Mouse (Mus musculus) heart, postnatal 36 days (tissue): ENCODE measurements around the gene Metap2. TPM values are rescaled to one million over a fixed set of nuclear protein-coding genes. Genes with fewer than 3 reads are reported as not detected.

ENCODE experiments used
- DNase-seq, 2 experiments: peaks; one replicate each; pipeline ENCODE4 v3.0.0; 2021 to 2022
- intact Hi-C: fragments of 180-260 bp; cut with DNase I; formaldehyde crosslinking; loops from one replicate; pipeline ENCODE4 v1.15.1; 2025
- total RNA-seq, 2 experiments: library from RNA; stranded (reverse); gene quantifications; 2 replicates each; pipeline ENCODE4 v1.2.3; 2021

Metap2 gene
- total RNA-seq, 2 experiments from 2014 or later = 127 to 131 TPM

DNA sequence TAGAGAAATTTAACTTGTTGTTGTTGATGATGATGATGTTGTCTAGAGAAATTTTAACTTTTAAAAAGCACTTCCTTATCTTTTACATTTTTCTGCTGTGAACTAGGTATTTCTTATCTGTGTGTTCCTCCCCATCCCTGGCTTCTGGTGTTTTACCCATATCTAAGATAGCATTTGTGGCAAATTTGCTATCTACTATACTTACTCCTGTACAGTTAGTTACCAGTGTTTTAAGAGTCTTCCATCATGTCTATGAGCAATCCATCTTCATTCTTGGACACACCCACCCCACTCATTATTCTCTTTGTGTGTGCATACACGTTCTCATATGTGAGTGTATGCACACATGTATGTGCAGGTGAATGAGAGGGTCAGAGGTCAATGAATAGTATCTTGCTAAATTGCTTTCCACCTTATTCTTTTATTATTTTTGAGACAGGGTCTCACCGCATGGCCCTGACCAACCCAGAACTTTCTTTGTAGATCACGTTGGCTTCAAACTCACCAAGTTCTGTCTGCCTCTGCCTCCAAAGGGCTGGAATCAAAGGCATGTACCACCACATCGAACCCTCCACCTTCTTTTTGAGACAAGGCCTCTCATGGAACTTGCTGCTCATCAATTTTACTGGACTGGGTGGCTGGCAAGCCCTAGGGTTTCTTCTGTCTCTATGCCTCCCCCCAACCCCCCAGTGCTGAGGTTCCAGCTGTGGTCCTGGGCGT is 15.4 kb upstream of the Metap2 start:
- DNase-seq = no peak
- intact Hi-C loops = no loop called here

DNA sequence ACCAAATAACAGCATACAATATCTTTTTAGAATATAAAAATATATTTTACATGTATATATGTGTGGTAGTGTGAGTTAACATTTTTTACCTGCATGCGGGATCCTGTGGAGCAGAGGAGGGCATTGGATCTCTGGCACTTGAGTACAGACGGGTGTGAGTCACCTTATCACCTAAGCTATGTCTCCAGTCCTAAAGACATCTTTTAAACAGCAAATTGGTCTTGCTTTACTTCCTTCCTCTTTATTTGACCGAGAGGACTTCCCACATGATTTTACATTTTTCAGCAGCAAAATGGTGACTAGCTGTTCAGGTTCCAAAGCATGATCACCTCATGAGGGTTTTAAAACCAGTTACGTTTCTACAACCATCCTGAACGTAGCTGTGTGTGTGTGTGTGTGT is 14.4 kb upstream of the Metap2 start:
- no peak for DNase-seq
- intact Hi-C loops = no loop called here

DNA sequence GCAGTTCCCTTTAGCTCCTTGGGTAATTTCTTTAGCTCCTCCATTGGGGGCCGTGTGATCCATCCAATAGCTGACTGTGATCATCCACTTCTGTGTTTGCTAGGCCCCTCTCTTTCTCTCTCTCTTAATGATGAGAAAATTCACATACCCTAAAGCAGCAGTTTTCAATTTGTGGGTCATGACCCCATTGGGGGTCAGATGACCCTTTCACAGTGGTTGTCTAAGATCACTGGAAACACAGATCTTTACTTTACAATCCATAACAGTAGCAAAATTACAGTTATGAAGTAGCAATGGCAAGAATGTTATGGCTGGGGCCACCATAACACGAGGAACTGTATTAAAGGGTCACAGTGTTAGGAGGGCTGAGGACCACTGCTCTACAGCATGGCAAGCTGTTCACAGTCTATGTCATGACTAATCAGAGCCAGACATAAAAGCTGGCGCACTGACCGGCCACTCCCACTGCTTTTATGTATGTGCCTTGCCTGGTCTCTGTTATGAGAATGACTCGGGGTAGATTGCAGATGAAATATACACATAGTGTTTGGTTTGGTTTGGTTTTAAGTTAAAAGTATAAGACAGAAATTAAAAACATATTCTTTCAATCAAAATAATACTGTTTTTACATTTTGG is 13.0 kb upstream of the Metap2 start:
- DNase-seq = no peak
- intact Hi-C loops = no loop called here

DNA sequence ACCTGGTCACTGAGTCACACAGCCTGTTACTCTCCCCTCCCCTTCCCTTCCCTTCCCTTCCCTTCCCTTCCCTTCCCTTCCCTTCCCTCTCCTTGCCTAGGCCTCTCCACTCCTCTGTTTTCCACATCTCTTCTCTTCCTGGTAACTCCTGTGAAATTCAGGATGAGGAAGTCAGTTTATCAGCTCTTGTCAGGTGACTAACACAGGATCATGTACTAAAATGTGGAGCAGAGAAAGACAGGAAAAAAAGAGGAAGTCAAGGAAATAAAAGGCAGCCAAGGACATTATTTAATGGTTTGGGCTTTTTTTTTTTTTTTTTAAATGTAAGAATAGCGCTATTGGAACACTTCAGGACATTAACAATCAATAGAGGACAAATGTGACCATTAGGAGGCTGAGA is 12.1 kb upstream of the Metap2 start:
- intact Hi-C loops = no loop called here
- no peak for DNase-seq

DNA sequence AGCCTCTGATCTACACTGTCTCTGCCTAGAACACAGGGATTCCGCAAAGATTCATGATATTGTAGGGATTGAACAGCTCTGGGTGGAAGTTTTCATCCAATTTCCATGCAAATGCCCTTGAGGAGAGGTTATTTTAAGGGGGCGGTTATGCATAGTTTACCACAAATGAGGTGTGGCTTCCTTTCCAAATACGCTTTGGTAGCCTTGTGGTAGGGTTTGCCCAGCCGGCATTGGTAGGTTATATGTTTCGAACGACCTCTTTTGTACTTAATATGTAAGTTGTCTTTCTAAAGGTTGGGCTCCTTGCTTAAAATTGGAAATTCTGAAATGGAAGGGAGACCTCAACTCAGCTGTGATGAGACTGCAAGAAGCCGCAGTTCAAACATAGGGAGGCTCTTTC is 11.6 kb upstream of the Metap2 start:
- DNase-seq = no peak
- intact Hi-C loops = no loop called here

GRCm38 (mm10) chr10:93907376-93907775 is 10.5 kb upstream of the Metap2 start:
- intact Hi-C loops = no loop called here
- no peak for DNase-seq

DNA sequence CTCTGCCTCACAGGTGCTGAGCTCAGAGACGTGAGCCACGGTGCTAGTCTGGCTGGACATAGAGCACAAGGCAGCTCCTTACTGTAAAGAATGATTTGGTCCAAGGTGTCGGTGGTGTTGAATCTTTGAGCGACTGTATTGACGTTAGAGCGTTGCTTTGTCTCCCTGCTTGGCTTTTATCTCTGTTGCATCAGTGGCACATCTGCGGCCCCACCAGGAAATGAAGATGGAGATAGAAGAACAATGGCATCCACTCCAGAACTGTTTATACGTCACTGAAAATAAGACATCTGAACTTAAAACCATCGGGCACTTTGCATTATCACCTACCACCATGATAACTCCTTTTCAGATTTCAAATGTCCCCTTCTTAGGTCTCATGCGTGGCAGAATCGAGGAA is 3.0 kb upstream of the Metap2 start:
- intact Hi-C loops = no loop called here
- DNase-seq = no peak

GRCm38 (mm10) chr10:93899303-93899702 is 2.4 kb upstream of the Metap2 start:
- intact Hi-C loops = no loop called here

DNA sequence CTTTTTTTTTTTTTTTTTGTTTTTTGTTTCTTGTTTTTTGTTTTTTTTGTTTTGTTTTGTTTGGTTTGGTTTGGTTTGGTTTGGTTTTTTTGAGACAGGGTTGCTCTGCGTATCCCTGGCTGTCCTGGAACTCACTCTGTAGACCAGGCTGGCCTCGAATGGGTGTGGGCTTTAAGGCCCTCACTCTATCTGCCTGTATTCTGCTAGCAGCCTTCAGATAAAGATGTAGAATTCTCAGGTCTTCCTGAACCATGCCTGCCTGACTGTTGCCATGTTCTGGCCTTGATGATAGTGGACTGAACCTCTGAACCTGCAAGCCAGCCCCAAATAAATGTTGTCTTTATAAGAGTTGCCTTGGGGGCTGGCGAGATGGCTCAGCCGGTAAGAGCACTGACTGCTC is 4.3 kb downstream of the Metap2 start:
- intact Hi-C loops = no loop called here
- DNase-seq = no peak

More at GRCm38 (mm10) chr10:93899303-93899702, 2.4 kb upstream of the Metap2 start:
- no peak for DNase-seq

GRCm38 (mm10) chr10:93891031-93891430 is 5.9 kb downstream of the Metap2 start:
- DNase-seq = no peak
- intact Hi-C loops = no loop called here

GRCm38 (mm10) chr10:93890565-93890964 is 6.3 kb downstream of the Metap2 start:
- intact Hi-C loops = no loop called here

GRCm38 (mm10) chr10:93889976-93890375 is 6.9 kb downstream of the Metap2 start:
- intact Hi-C loops = loop anchor here (2.0 to 5.0 kb wide), 2 partner anchors 29 to 147 kb away; partner anchors contain the start of genes Fgd6 and Vezt
- DNase-seq = peak in 1 of 2 experiments; percentile 17

More at GRCm38 (mm10) chr10:93890565-93890964, 6.3 kb downstream of the Metap2 start:
- DNase-seq = no peak

DNA sequence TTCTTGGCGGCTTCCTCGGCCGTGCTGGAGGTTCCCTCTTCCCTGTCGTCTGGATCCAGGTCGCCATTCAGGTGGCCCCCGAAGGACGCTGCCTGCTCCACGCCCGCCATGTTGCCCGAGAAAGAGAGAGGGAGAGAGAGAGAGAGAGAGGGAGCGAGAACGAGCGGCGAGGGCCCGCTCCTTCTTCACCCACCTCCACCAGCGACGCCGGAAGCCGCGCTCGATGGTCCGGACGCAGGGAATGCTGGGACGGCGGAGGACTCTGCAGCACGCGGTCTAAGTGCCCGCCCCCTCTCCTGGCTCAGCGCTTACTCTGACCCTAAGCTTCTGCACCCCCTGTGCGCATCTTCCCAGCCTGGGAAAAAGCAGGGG is 7.3 kb downstream of the Metap2 start:
- intact Hi-C loops = loop anchor here (2.0 to 5.0 kb wide), 2 partner anchors 29 to 148 kb away; partner anchors contain the start of genes Fgd6 and Vezt

DNA sequence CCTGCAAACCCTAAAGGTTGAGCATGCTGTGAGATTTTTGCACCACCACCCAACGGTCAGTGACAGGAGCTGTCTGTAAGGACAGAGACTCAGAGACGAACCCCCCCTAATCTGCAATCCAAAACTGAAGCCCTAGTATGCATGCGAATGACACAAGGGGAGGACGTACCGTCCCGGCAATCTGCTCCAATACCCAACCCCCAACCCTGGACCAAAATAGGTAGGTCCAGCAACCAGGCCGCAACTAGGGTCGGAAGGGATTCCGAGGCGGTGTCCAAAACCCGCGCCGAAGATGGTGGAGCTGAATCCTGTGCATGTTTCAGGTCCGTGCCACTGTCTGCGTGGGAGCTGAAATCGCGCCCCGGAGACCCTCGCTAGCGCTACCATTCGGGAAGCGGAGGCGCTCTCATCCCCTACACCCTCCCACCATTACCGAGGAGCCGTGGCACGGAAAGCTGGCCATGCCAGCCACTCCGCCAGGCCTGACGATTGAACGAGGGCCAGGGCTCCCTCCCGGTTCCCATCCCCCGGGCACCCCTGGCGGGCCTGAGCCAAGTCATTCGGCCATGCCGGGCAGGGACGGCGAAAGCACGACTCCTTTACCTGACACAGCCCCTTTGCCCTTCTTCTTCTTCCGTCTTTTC is 7.8 kb downstream of the Metap2 start:
- intact Hi-C loops = loop anchor here (2.0 to 5.0 kb wide), 2 partner anchors 30 to 148 kb away; partner anchors contain the start of genes Fgd6 and Vezt
- DNase-seq = no peak

More for the DNA sequence above, 7.3 kb downstream of the Metap2 start:
- DNase-seq = peak; percentile 87 to 89

DNA sequence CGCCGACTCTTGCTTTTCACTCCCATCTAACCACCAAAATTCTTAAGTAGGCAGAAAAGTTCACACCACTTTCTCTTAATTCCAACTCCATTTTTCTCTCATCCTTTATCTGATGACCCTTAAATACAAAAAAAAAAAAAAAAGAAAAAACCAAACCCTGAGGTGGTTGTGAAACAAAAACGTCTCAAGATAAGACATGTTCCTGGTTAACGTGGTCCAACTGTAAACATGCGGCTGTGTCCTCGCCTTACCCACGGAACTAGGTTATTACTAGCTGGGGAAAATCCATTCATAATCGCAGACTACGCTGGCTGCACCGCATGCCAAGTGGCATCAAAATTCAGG is 8.3 kb downstream of the Metap2 start:
- peak in 1 of 2 experiments; percentile 4 for DNase-seq
- intact Hi-C loops = loop anchor here (2.0 to 5.0 kb wide), 2 partner anchors 30 to 149 kb away; partner anchors contain the start of genes Fgd6 and Vezt

GRCm38 (mm10) chr10:93885839-93886477 is 10.9 kb downstream of the Metap2 start:
- intact Hi-C loops = loop anchor here (5.0 kb wide), 1 partner anchor 151 kb away; the partner anchor contains the start of genes Fgd6 and Vezt
- DNase-seq = no peak

- intact Hi-C loops = no loop called here
- DNase-seq = no peak
Measured at GRCm38 (mm10) chr10:93882738-93883364, 14.0 kb downstream of the Metap2 start.

DNA sequence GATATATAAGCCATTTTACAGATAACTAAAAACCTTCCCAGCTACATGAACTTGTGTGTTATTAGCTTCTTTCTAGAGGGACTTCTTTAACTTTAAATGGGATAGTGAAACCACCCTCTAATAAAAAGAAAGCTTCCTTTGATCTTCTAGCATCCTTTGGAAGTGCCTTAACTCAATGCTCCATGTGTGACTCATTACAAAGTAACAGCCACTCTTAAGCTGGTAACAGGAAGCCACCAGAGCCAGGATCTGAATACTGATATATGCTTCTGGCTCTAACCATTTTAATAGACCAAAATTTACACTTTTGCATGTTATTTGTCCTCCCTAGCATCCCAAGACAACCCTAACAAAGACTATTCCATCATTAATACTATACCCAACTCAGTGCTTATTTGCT is 15.0 kb downstream of the Metap2 start:
- DNase-seq = no peak
- intact Hi-C loops = no loop called here

DNA sequence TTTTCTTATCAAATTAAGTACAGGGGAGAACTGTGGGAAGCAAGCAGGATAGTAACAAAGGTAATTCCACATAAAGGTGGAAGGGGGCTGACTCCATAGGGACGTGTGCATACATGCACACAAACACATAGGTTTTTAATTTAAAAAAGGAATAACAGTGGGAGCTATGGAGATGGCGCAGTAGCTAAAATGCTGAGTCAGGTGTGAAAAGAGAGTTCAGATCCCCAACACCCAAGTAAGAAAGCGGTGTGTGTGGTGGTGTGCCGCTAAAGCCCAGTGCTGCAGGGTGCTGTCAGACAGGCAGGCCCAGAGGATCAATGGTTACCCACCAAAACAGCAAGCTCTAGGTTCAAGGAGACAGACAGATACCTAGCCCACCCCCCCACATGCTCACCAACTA is 18.2 kb downstream of the Metap2 start:
- intact Hi-C loops = no loop called here

GRCm38 (mm10) chr10:93876772-93877171 is 20.1 kb downstream of the Metap2 start:
- DNase-seq = no peak

More for the DNA sequence above, 18.2 kb downstream of the Metap2 start:
- no peak for DNase-seq

More at GRCm38 (mm10) chr10:93876772-93877171, 20.1 kb downstream of the Metap2 start:
- intact Hi-C loops = no loop called here
